In the genomic region with DNA sequence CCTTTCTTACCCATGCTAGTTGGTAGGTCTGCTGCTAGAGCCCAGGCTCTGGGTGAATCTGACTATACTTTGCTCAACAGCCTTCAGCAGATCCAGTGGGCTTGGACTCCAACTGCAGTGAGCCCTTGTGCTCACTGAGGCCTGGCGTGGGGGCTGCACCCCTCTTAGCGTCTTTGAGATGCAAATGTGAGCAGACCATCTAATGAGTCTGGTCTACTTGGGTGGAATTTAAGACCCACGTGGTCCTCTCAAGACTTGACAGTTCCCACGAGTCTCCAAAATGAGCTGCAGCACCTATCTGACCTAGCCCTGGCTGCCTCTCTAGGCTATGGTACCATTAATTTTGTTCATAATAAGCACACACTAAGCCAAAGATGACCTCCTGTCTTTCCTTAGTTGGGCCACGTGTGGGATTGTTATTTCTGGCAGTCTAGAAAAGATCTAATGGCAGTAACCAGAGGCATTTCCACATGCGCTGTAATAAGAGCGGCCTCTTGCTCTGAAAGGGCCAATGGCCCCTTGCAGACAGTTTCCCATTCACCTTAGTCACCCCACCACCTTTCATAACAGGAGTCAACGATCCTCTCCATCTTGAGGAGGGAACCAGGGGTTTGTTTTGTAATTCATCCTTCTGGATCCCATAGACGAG, we compare ENCODE assay signal across 9 mouse cellular contexts. TPM values are rescaled to one million over a fixed set of nuclear protein-coding genes. Genes with fewer than 3 reads are reported as not detected.
A peak's percentile ranks its signal among the peaks of the same experiment; 100 is the strongest.
DNase-seq lines count a peak whose midpoint lies in the region; ATAC-seq and TF ChIP-seq lines count a peak whose summit lies in the region.
"Had no signal": no experiment of that assay in that cellular context is flagged by ENCODE, and none has a peak within 500 bp of the region (broad histone marks: within the 10 kb centered on the region; RNA-seq: fewer than 3 reads in every experiment).

No protein-coding gene starts in this region.

- TF ChIP-seq POLR2A in heart, adult 2 months (IDR thresholded peaks at IDR 0.05; ENCODE audit: insufficient read depth, low read depth, low read length): no peak

- no peak for TF ChIP-seq EP300 in heart, adult 2 months (IDR thresholded peaks at IDR 0.05; ENCODE audit: insufficient read depth, low read depth, low read length)

- H3K27ac ChIP-seq in heart, embryonic 16.5 days (ENCODE audit: low read length): peak overlapping the region; percentile 75
- no peak overlapping the region; the same call in 1 of the 2 replicates for H3K27ac ChIP-seq in heart, adult 2 months
- peak overlapping the region; percentile 85 for H3K27ac ChIP-seq in embryonic facial prominence, embryonic 12.5 days
- peak overlapping the region; percentile 76 for H3K27ac ChIP-seq in hindbrain, embryonic 12.5 days
- H3K27ac ChIP-seq in midbrain, embryonic 13.5 days: peak overlapping the region; percentile 79

- no peaks in the 10 kb centered on the region for H3K36me3 ChIP-seq in heart, embryonic 16.5 days (ENCODE audit: control insufficient read depth, insufficient read depth)
- H3K36me3 ChIP-seq in heart, adult 2 months (ENCODE audit: control insufficient read depth, insufficient read depth, low read length): no peaks in the 10 kb centered on the region
- H3K36me3 ChIP-seq in embryonic facial prominence, embryonic 12.5 days: no peaks in the 10 kb centered on the region
- H3K36me3 ChIP-seq in hindbrain, embryonic 12.5 days: no peaks in the 10 kb centered on the region
- no peaks in the 10 kb centered on the region for H3K36me3 ChIP-seq in midbrain, embryonic 13.5 days

- WGBS in heart, embryonic 16.5 days: 46% methylated on average over 9 of the region's 9 CpGs
- 49% methylated on average over 9 of the region's 9 CpGs for WGBS in heart, adult 2 months
- WGBS in embryonic facial prominence, embryonic 12.5 days: 28% methylated on average over 9 of the region's 9 CpGs
- 34% methylated on average over 9 of the region's 9 CpGs for WGBS in hindbrain, embryonic 12.5 days
- 23% methylated on average over 9 of the region's 9 CpGs for WGBS in midbrain, embryonic 13.5 days

- no peaks in the 10 kb centered on the region for H3K27me3 ChIP-seq in heart, embryonic 16.5 days (ENCODE audit: control insufficient read depth, insufficient read depth, low read length)
- no peaks in the 10 kb centered on the region for H3K27me3 ChIP-seq in heart, adult 2 months (ENCODE audit: control insufficient read depth, insufficient read depth, low read length)
- no peaks in the 10 kb centered on the region for H3K27me3 ChIP-seq in embryonic facial prominence, embryonic 12.5 days
- no peaks in the 10 kb centered on the region for H3K27me3 ChIP-seq in hindbrain, embryonic 12.5 days
- H3K27me3 ChIP-seq in midbrain, embryonic 13.5 days: peaks cover 8% of the 10 kb centered on the region; the same call in 1 of the 2 replicates

- H3K4me1 ChIP-seq in heart, embryonic 16.5 days (ENCODE audit: control insufficient read depth, insufficient read depth, low read length): peaks cover 18% of the 10 kb centered on the region
- H3K4me1 ChIP-seq in heart, adult 2 months (ENCODE audit: control insufficient read depth, insufficient read depth, low read length): no peaks in the 10 kb centered on the region; the same call in none of the 2 replicates
- peaks cover 28% of the 10 kb centered on the region for H3K4me1 ChIP-seq in embryonic facial prominence, embryonic 12.5 days
- peaks cover 46% of the 10 kb centered on the region for H3K4me1 ChIP-seq in hindbrain, embryonic 12.5 days
- H3K4me1 ChIP-seq in midbrain, embryonic 13.5 days (replicated peaks): peaks cover 30% of the 10 kb centered on the region

- peak overlapping the region; percentile 33 for H3K4me3 ChIP-seq in heart, embryonic 16.5 days (ENCODE audit: low read length)
- no peak overlapping the region for H3K4me3 ChIP-seq in heart, adult 2 months
- H3K4me3 ChIP-seq in embryonic facial prominence, embryonic 12.5 days: no peak overlapping the region
- H3K4me3 ChIP-seq in hindbrain, embryonic 12.5 days: no peak overlapping the region
- no peak overlapping the region for H3K4me3 ChIP-seq in midbrain, embryonic 13.5 days (replicated peaks)

- H3K4me2 ChIP-seq in heart, embryonic 16.5 days (ENCODE audit: low read depth, low read length): peak overlapping the region; percentile 63
- peak overlapping the region; percentile 41 for H3K4me2 ChIP-seq in embryonic facial prominence, embryonic 12.5 days (replicated peaks)
- peak overlapping the region; percentile 29 for H3K4me2 ChIP-seq in hindbrain, embryonic 12.5 days (replicated peaks)
- H3K4me2 ChIP-seq in midbrain, embryonic 13.5 days (replicated peaks): peak overlapping the region; percentile 30

- intact Hi-C loops in heart, adult 2 months (cut with DNase I): no loop called here

- TF ChIP-seq CTCF in heart, adult 2 months (IDR thresholded peaks at IDR 0.05): no peak

- no peaks in the 10 kb centered on the region for H3K79me2 ChIP-seq in heart, adult 2 months (replicated peaks; ENCODE audit: control insufficient read depth, insufficient read depth, low read length)

- no peak for DNase-seq in heart, adult 2 months
- DNase-seq in right cerebral cortex, postnatal 10 days (ENCODE audit: low spot score in 2 of 2): no peak
- no peak for DNase-seq in right cerebral cortex, postnatal 25 days
- no peak for DNase-seq in cerebellum, postnatal 36 days

- no peak for ATAC-seq in heart, embryonic 16.5 days (replicated peaks; ENCODE audit: extremely low read depth, insufficient read depth, low FRiP score)
- no peak for ATAC-seq in embryonic facial prominence, embryonic 12.5 days (ENCODE audit: insufficient number of reproducible peaks, insufficient read depth, low FRiP score, low TSS enrichment)
- no peak for ATAC-seq in hindbrain, embryonic 12.5 days (ENCODE audit: low FRiP score)
- ATAC-seq in midbrain, embryonic 13.5 days: peak; percentile 19; the same call in 1 of the 2 replicates

- H3K9ac ChIP-seq in heart, embryonic 16.5 days (ENCODE audit: low read length): peak overlapping the region; percentile 53; the same call in 1 of the 2 replicates
- H3K9ac ChIP-seq in heart, adult 2 months (ENCODE audit: low read depth, low read length): no peak overlapping the region
- no peak overlapping the region for H3K9ac ChIP-seq in embryonic facial prominence, embryonic 12.5 days
- H3K9ac ChIP-seq in hindbrain, embryonic 12.5 days: no peak overlapping the region
- H3K9ac ChIP-seq in midbrain, embryonic 13.5 days (replicated peaks): no peak overlapping the region; the same call in 1 of the 2 replicates

- no peaks in the 10 kb centered on the region for H3K9me3 ChIP-seq in heart, embryonic 16.5 days (replicated peaks; ENCODE audit: control insufficient read depth, low read length)
- no peaks in the 10 kb centered on the region for H3K9me3 ChIP-seq in embryonic facial prominence, embryonic 12.5 days
- no peaks in the 10 kb centered on the region for H3K9me3 ChIP-seq in hindbrain, embryonic 12.5 days (replicated peaks)
- H3K9me3 ChIP-seq in midbrain, embryonic 13.5 days: no peaks in the 10 kb centered on the region

RNA-seq across cellular contexts. Expression of a gene that starts 14.9 kb away (rescaled TPM):
- 0.06 and 0.11 TPM in 2 replicates for polyA plus RNA-seq in heart, embryonic 16.5 days (2015; fragmentation: Nextera tagmentation; extraction: Ambion mirVana)
- total RNA-seq in heart, adult 2 months (2021): not detected
- 0.06 and 0.29 TPM in 2 replicates for polyA plus RNA-seq in heart, adult 2 months (2012; rRNA removed)
- polyA plus RNA-seq in embryonic facial prominence, embryonic 12.5 days (2016; fragmentation: Nextera tagmentation; extraction: Ambion mirVana): 0.08 TPM in 1 of 2 replicates, not detected in the other
- polyA plus RNA-seq in hindbrain, embryonic 12.5 days (2016; fragmentation: Nextera tagmentation; extraction: Ambion mirVana): not detected in 2 replicates
- 0.11 TPM in 1 of 2 replicates, not detected in the other for polyA plus RNA-seq in midbrain, embryonic 13.5 days (2015; fragmentation: Nextera tagmentation; extraction: Ambion mirVana)
- polyA plus RNA-seq: large intestine, adult 2 months had no signal
